Mouse (Mus musculus) heart, postnatal 4 days (tissue): ENCODE data around the gene Tardbp. TPM values are rescaled to one million over a fixed set of nuclear protein-coding genes. Genes with fewer than 3 reads are reported as not detected.

Source experiments
- total RNA-seq, 2 experiments: library from RNA; stranded (reverse); gene quantifications; 2 replicates each; pipeline ENCODE4 v1.2.3; 2021

Gene Tardbp
- total RNA-seq, 2 experiments from 2014 or later, result 198 to 204 TPM

Other genes with a start within 250 kb of the Tardbp start
- gene Ubiad1, start 182.2 kb downstream of the Tardbp start, total RNA-seq, result 10 to 100 TPM; 19.5 to 21.5 TPM
- gene Mtor, start 178.4 kb downstream of the Tardbp start, total RNA-seq, result 10 to 100 TPM; 58.2 to 62.7 TPM
- gene Angptl7, start 126.6 kb downstream of the Tardbp start, total RNA-seq, result 1 to 10 TPM; 3.9 to 5.6 TPM
- gene Exosc10, start 68.6 kb downstream of the Tardbp start, total RNA-seq, result 10 to 100 TPM; 62.4 to 66.2 TPM
- gene Srm, start 35.5 kb downstream of the Tardbp start, total RNA-seq, result 10 to 100 TPM; 33.0 to 34.7 TPM
- gene Masp2, start 24.5 kb downstream of the Tardbp start, total RNA-seq, result under 1 TPM in 1 of 2 experiments, not detected in 1; 0.25 TPM
- 1 to 10 TPM; 4.1 to 4.9 TPM for gene Gm572, start 16.3 kb upstream of the Tardbp start, total RNA-seq
- gene Casz1, start 177.4 kb upstream of the Tardbp start, total RNA-seq, result 10 to 100 TPM; 79.5 to 82.9 TPM